Mouse (Mus musculus): ENCODE data around the gene Arhgap42.

Arhgap42 gene

GRCm38 (mm10) chr9:9210464-9210863 is 28.4 kb downstream of the Arhgap42 start:
- no peak for DNase-seq (ENCODE audit: low spot score)

- DNase-seq (ENCODE audit: low spot score) = no peak
Measured at GRCm38 (mm10) chr9:9208205-9208604, 30.7 kb downstream of the Arhgap42 start.

DNA sequence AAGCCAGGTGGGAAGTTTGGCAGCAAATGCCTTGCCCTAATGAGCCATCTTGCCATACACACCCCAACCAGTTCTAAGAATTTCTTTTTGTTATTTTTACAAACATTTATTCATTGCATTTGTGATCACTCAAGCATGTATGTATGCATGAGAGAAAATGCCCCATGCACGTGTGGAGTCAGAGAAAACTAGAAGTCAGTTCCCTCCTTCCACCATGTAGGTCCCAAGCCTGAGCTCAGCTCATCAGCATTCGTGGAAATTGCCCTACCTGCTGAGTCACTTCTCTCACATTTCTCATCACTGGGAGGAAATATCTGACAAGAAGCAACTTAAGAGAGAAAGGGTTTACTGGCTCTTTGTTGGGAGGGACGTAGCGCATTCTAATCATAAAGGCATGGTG is 31.6 kb downstream of the Arhgap42 start:
- no peak for DNase-seq (ENCODE audit: low spot score)

- no peak for DNase-seq (ENCODE audit: low spot score)
Measured at GRCm38 (mm10) chr9:9200827-9201388, 38.0 kb downstream of the Arhgap42 start.

GRCm38 (mm10) chr9:9199170-9199841 is 39.6 kb downstream of the Arhgap42 start:
- DNase-seq (ENCODE audit: low spot score) = no peak

GRCm38 (mm10) chr9:9198645-9199044 is 40.3 kb downstream of the Arhgap42 start:
- DNase-seq (ENCODE audit: low spot score) = no peak

GRCm38 (mm10) chr9:9196046-9196445 is 42.9 kb downstream of the Arhgap42 start:
- no peak for DNase-seq (ENCODE audit: low spot score)

GRCm38 (mm10) chr9:9194496-9194895 is 44.4 kb downstream of the Arhgap42 start:
- DNase-seq (ENCODE audit: low spot score) = no peak

DNA sequence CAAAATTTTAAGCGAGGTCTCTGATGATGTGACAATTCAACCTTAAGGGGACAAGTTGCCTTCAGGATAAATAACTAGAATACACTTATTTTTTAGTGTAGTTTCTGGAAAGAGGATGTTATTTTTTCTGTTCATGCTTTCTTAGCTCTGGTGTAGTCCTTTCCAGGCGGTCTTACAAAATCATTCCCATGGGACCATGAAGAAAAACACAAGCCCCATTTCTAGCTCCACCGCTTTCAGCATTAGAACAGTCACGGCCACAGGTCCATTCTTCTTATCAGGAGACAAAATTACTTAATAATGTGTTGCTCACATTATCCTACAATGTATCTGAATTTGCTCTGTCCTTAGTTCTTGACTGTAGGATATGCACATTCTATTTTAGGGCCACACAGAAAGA is 46.2 kb downstream of the Arhgap42 start:
- DNase-seq (ENCODE audit: low spot score) = no peak

DNA sequence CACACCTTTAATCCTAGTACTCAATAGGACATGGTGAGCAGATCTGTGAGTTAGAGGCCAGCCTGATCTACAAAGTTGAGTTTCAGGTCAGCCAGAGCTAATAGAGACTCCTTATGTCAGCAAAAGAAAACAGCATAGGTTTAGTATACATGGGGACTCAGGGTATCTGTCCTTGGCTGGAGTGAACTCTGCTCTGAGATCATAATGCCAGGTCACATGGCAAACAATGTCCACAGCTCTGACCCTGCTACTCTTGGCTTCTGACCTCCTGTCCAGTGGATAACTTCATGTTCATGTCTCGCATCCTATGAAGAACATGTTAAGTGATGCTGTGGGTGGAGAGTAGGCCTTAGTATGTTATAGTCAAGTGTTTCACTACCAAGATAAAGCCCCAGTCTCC is 48.1 kb downstream of the Arhgap42 start:
- no peak for DNase-seq (ENCODE audit: low spot score)

- no peak for DNase-seq (ENCODE audit: low spot score)
Measured at GRCm38 (mm10) chr9:9188167-9188566, 50.7 kb downstream of the Arhgap42 start.

- DNase-seq (ENCODE audit: low spot score) = no peak
Measured at GRCm38 (mm10) chr9:9177745-9178144, 61.2 kb downstream of the Arhgap42 start.

- DNase-seq (ENCODE audit: low spot score) = no peak
Measured at GRCm38 (mm10) chr9:9174924-9175323, 64.0 kb downstream of the Arhgap42 start.

DNA sequence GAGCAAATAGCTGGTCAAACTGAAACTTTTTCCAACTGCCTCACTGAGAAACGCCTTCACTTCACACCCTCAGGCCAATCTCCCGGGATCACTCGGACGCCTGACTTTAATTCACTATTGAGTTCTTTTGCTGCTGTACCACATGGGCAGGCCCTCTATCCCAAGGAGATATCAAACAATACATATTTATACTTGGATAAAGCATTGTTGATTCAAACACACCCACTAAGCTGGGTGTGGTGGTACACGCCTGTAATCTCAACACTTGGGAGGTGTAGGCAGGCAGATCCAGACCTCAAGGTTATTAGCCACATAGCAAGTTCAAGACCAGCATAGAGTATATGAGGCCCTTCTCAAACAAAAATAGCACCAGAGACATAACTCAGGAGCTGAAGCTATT is 64.7 kb downstream of the Arhgap42 start:
- DNase-seq (ENCODE audit: low spot score) = no peak

GRCm38 (mm10) chr9:9173091-9173490 is 65.8 kb downstream of the Arhgap42 start:
- DNase-seq (ENCODE audit: low spot score) = no peak

- no peak for DNase-seq (ENCODE audit: low spot score)
Measured at GRCm38 (mm10) chr9:9171146-9171816, 67.6 kb downstream of the Arhgap42 start.

DNA sequence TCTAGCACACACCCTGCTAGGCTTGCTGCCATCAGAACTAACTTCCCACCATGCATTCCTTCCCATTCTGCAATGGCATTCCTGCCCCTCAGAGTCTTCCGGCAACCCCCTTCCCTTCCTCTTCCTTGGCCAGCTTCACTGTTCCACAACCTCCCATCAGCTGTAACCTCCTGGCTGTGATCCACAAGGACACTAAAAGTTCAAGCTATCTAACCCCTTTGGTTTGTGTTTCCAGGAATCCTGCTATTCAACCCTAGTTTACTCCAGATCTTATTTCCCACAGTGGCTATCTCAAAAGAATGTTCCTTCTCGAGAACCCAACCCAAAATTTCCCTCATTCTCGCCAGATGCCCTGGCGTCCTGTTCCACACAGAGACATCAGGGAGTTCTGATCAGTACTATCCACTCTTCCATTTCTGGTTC is 73.2 kb downstream of the Arhgap42 start:
- DNase-seq (ENCODE audit: low spot score) = no peak

DNA sequence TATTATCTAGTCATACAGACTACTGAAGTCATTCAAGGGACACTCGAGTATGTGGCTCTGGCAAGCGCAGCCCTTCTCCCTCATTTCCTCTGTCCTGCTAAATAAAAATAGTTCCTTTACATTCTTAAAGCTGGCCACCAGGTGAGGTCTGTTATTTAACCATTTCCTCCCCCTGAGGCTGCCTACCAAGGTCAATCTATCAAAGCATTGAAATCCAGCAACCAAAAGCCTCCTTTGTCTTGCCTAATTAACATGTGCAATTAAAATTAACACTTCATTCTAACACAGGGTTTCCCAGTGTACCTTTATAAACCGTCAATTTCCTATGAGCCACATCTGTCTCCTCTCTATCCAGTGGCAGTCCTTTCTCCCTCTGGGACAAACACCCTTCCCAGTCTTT is 78.2 kb downstream of the Arhgap42 start:
- DNase-seq (ENCODE audit: low spot score) = no peak

DNA sequence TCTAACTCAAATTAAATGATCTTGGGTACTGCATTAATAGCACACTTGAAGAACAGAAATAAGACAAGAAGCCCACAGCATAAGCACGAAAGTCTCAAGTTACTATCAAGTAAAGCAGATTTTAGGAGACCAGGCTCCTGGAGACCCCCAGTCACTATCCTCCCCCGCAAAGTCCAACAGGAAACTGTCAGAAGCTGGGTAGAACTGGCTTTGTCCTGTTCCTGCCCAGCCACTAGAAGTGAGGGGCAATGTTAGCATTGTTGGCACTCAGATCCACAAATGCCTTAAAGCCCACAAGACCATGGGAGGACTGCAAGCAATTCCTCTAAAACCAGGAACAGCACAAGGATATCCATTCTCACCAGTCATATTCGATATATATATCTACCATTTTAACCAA is 80.7 kb downstream of the Arhgap42 start:
- DNase-seq (ENCODE audit: low spot score) = no peak

GRCm38 (mm10) chr9:9157425-9157824 is 81.5 kb downstream of the Arhgap42 start:
- no peak for DNase-seq (ENCODE audit: low spot score)

DNA sequence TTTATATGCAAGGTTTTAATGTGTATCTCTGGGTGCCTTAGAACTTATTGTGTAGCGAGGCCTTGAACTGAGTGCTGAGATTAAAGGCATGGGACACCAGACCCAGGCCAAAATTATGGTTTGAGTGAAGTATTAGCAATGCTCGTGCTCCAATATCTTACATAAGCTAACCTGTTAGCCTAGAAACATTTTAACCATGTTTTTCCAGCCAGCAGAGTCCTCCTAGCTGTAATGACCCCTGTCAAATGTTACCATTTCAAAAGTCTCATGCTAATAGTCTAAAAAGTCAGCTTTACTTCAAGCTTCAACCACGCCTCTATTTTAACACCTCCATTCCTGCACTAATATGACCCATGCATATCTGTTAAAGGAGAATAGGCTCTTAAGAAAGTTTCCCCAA is 84.3 kb downstream of the Arhgap42 start:
- DNase-seq (ENCODE audit: low spot score) = no peak

- no peak for DNase-seq (ENCODE audit: low spot score)
Measured at GRCm38 (mm10) chr9:9144301-9145121, 94.4 kb downstream of the Arhgap42 start.

DNA sequence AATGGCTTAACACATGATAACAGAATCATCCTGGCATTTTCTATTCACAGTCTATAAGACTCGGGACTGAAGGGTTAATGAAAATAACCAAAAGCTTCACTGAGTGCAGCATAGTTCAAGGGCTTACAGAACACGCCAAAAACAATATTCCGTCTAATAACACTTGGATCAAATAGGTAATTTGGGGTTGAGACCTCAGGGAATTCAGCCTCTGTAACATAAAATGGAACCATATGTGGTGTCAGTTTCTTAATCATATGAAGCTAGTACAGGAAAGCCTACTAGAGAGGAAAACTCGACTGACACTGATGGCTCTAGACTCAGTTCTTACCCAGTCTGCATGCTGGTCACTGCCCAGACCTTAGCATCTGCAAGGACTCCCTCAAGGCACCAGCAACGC is 95.8 kb downstream of the Arhgap42 start:
- no peak for DNase-seq (ENCODE audit: low spot score)

Measured in urinary bladder, postnatal 10 days (tissue).